Mouse (Mus musculus): ENCODE data around the gene Cdc42ep4.
A peak's percentile ranks its signal among the peaks of the same experiment; 100 is the strongest.

The Cdc42ep4 gene

DNA sequence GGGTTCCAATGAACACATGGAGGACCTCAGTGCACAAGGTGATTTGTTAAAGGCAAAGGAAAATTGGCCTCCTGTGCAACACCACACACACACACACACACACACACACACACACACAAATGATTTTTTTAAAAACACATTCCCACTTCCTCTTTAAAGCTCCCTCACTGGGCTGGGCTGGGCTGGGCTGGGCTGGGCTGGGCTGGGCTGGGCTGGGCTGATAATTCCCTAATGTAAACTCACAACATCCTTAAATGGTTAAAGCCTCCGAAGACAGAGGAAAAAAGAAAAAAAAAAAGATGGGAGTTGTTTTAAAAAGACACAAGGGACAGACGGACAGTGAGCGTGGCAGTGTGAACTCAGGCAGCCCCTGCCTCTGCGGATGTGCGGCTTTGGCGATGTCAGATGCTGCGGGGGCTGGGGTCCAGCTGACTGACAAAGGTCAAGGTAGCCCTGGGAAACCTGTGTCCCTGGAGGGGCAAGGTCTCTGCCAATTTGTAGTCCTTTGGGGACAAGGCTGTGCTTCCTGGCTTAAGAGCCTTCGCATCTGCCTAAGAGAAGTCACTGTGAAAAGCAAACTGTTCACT lies 26.3 kb upstream of the Cdc42ep4 start:
- peak in 1 of 2 experiments; percentile 13 for DNase-seq (ENCODE audit: low spot score in 2 of 2)

DNA sequence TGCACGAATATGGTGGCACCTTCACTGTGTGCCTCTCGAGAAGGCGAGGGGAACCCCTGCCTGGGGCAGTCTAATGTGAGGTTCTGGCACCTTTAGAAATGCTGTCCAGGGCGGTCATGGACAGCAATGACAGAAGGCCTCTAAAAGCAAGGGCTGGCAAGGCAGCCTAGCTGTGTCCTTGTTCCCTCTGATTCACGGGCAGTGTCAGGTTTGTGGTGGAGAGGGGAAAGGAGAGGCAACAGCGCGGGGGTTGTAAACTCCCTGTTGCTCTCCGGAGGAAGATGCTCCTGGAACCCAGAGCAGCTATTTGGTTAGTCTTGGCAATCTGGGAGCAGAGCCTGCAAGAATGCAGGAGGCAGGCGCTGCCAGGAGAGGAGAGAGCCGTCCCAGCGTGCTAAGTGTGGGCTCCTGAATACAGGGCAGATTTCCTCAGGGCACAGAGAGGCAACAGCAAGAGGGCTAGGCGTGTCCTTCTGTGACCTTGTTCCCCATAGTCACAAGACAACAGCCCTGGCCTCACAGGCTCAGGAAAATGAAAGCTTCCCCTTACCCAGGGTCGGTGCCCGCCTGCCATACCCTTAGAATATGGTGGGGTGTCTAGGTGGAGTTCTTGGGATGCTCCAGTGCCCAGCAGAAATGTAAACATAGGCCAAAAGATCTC lies 25.3 kb upstream of the Cdc42ep4 start:
- DNase-seq (ENCODE audit: low spot score in 2 of 2) = no peak

DNA sequence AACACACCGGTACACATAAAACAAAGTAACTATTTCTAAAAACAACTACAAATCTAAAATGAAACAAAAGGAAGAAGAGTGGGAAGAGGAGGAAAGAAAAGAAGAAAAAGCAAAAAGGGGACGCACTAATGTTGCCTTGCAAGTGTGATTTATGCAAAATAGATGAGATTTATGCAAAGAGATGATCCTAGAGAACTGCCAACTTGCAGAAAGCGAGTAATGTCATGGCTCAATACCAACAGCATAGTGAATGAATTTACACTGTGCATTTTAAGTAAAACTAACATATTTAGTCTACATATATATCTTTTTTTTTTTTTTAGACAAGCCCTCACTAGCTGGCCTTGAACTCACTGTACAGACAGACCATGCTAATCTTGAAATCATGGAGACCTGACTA lies 23.1 kb upstream of the Cdc42ep4 start:
- no peak for DNase-seq (ENCODE audit: low spot score in 2 of 2)

DNA sequence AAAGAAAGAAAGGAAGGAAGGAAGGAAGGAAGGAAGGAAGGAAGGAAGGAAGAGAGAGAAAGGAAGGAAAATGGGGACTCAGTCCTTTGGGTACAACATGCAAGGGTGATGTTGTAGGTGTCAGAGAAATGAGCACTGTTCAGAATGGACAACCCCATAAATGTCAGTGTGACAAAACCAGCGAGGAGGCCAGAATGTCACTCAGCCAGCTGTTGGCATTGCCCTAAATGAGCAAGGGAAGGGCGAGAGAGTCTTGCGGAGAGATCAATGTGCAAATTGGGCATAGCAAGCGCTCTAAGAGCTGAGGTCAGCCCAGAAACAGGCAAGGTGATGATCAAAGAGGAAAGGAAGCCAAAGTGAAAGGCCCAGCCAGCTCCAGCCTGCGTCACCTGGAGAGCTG lies 21.5 kb upstream of the Cdc42ep4 start:
- no peak for DNase-seq (ENCODE audit: low spot score in 2 of 2)

DNA sequence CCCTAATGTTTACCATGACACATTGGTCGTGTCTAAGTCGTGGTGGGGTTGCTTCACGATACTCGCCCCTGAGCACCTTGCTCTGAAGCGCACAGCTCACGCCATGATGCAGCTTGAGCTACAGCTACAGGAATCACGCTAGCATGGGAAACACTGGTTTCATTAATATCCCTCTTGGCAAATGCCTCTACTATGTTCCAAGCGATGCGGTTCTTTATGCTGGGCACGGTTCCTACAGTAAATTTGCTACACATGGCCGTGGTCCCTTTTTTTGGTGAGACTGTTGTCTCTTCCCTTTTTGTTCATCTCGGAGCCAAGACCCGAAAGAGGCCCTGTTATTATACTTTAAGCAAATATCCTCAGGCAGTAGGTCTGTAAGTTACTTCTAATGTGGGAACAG lies 19.5 kb upstream of the Cdc42ep4 start:
- DNase-seq (ENCODE audit: low spot score in 2 of 2) = no peak

DNA sequence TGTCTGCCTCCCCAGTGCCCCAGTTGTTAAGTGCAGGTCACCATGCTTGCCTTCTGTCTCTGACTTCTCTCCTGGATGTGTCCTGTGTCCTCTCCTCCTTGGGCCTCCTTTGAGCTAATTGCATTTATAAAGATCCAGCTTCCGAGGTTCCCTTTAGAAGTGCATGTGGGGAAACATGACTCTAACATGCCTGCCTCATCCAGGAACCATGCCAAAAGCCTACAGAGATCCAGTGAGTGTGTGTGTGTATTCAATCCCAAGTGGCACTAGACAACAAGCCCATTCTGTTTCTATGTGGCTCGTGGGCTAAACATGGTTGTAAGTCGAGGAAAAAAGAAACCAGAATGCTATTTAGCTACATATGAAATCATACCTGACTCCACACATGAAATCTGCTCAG lies 16.7 kb upstream of the Cdc42ep4 start:
- no peak for DNase-seq (ENCODE audit: low spot score in 2 of 2)

DNA sequence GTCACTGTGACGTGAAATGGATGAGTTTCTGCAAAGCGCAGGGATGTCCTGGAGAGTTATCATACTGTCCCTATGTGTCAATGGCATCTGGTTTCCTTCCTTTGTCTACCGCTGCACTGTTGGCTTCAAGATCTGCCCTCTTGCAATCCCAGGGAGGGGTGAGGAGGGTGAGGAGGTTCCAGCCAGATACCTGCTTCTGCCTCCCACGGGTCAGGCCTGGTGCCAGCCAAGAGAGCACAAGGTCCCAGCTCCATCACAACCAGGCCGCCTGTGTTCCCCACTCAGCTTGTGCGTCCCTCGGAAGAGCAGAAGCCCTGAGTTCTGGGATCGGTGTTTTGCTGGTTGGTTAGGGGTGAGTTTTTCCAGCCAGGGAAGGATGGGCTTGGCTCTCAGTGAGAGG lies 15.6 kb upstream of the Cdc42ep4 start:
- no peak for DNase-seq (ENCODE audit: low spot score in 2 of 2)

DNA sequence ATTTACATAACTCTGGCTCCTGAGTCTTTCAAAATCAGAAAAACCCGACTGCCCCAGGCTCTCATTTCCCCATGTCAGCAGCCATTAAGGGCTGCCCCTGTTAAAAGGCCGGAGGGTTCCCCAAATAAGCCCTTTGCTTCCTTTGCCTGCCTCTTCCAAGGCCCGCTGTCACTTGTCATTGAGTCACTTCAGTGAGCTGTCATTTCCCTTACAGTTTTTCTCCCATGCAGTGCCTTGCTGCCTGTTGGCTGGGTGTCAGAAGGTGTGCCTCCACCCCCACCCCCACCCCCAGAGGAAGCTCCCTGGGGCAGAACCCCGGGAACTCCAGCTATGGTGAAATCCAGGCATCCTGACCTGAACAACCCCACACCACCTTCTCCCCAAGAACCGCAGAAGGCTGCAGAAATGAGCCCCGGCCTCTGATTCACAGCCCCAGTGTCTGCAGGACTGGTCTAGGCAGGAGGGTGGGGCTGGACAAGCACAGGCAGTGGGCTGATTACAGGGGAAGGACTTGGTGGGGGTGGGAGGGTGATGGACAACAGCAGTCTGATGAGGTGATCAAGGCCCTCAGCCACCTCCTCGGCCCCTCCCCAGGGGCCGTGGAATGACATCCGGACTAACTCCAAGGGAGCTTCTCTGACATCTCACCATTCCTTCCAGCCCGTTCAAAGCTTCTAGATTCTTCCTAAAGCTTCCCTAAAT lies 14.8 kb upstream of the Cdc42ep4 start:
- no peak for DNase-seq (ENCODE audit: low spot score in 2 of 2)

DNA sequence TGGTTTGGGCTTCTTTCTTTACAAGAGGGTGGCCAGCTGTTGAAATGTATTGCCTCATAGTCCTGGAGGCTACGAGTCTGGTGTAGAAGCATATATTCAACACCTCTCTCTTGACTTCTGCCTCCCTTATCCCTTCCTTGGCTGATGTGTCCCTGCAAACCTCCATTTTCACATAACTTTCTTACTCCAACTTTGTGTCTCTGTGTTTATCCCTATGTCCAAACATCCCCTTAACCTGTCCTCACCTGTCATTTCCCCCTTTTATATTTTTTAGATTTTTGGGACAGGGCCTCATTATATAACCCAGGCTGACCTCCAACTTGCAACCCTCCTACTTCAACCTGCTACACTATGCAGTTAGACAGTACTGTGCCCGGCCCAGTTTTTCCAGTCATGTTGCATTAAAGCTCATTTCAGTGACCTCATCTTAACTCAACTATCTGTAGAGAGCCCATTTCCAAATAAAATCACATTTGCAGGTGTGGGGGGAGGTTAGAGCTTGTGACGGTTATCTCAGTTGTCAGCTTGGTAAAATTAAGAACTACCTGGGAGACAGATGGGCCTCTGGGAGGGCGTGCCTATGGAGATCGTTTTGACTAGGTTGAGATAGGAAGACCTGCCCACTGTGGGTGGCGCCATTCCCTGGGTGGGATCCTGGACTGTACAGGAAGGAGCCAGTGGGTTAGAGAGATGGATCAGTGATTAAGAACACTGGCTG lies 12.6 kb upstream of the Cdc42ep4 start:
- DNase-seq (ENCODE audit: low spot score in 2 of 2) = no peak

DNA sequence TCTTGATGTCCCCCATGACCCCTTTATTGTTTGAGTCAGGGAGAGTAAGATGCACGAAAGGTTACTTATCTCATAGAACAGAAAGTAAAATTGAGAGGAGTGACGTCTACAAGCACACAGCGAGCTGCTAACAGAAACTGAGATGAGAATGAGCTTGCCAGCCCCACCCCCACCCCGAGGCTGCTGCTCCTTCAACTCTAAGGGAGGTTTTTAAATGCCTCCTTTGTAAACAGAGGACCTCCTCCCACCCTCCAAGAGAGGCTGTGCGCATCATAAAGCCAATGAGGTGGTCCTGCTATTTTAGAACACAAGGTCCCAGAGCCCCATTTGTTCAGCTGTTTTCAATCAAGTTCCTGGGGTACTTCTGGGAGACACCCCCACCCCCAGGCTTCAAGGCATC lies 11.8 kb upstream of the Cdc42ep4 start:
- no peak for DNase-seq (ENCODE audit: low spot score in 2 of 2)

DNA sequence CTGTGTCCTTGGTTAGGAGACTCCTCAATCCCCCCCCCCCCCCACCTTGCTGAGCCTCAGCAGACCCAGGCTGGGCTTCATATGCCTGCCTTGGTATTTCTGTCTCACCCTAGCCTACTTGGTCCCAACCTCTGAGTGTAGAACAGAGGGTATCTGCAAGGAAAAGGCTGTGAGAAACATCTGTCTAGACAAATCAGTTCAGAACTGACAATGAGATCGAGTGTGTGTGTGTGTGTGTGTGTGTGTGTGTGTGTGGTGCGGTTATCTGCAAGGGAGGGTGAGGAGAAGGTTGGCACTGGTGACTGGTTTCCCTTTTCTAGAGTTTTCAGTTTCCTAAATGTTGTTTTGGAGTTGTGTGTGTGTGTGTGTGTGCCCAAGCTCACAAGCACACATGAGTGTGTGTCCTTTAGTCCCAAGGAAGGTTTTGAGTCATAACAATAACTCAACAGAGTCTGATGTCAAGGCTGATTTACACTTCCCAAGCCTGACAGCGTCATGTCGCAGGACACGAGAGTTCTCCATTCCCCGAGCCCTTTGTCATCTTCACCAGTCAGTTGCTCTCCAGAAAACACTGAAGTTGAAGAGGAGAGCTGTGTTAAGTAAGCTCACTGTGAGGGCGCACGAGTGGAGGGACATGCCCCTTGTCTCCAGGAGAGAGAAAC lies 10.6 kb upstream of the Cdc42ep4 start:
- no peak for DNase-seq (ENCODE audit: low spot score in 2 of 2)

DNA sequence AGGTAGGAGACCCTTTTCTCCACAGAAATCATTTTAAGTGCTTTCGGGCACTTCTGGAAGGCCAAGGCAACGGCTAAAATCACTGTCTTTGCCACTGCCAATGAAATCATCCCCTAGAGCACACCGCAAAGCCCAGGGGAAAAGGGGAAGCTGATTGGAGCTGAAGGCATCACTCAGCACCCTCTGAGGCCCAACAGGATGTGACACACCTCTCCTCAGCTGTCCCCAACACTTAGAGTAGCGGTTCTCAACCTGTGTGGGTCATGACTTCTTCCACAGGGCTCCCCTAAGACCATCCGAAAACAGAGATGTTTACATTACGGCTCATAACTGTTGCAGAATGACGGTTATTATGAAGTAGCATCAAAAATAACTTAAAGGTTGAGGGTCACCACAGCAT lies 10.0 kb upstream of the Cdc42ep4 start:
- no peak for DNase-seq (ENCODE audit: low spot score in 2 of 2)

DNA sequence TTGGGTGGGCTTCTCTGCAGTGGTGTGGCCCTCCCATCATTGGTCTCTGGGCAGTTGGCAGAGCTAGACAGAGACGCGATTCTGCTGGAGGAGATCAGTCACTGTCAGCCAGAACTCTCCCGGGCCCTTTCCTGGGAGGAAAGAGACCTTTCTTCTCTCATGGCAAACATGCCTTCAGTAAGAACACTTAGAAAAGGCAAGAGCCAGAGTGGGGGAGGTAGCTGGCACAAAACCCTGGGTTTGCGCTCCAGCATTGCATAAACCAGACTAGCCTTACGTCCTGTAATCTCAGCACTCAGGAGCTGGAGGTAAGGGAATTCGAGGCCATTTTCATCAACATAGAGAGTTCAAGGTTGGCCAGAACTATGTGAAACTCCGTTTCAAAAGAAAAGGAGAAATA lies 8.8 kb upstream of the Cdc42ep4 start:
- no peak for DNase-seq (ENCODE audit: low spot score in 2 of 2)

DNA sequence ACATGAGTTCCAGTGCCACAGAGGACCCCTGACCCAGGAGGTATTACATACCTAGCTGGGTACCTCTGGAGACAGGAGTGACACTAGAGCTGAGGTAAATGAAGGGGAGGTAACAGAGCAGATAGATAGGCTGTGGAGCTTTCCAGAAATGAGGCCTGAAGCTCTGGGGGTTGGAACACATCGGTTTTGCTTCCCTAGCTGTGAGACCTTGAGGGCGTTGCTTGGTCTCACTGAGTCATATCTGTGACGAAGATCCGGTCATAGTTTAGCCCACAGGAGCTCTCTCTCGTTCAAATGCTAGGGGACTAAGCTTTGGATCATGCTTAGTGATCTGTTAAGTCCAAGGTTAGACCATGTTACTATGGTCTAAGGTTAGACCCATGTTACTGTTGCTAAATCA lies 7.2 kb upstream of the Cdc42ep4 start:
- no peak for DNase-seq (ENCODE audit: low spot score in 2 of 2)

DNA sequence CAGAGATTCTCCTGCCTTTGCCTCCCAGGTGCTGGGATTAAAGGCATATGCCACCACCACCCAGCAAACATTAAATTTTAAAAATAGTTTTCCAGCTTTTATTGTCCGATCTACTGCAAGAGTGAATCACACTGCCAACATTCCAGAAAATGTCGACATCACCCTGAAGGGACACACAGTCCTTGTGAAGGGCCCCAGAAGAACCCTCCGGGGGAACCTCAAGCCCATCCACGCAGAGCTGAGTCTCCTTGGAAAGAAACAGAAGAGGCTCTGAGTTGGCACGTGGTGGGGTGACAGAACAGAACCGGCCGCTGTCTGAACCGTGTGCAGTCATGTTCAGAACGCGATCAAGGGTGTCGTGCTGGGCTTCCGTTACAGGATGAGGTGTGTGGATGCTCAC lies 4.9 kb upstream of the Cdc42ep4 start:
- DNase-seq (ENCODE audit: low spot score in 2 of 2) = no peak

DNA sequence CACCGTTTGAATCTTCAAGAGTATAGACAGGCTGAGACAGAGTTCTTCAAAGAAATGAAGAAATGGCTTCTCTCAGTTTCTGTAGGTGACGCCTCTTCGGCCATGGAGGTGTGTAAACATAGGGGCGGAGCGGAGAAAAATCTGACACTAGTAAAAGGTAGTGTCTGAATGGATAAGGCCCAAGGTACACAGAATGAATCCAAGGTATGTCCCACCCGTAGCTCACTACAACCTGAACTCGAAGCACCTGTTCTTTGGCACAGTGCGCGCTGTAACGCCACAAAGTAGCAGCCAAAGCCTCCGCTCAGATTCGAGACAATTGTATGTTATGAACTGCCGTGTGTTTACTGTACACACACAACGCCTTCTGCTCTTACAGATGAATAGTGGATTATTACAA lies 4.2 kb upstream of the Cdc42ep4 start:
- DNase-seq (ENCODE audit: low spot score in 2 of 2) = no peak

DNA sequence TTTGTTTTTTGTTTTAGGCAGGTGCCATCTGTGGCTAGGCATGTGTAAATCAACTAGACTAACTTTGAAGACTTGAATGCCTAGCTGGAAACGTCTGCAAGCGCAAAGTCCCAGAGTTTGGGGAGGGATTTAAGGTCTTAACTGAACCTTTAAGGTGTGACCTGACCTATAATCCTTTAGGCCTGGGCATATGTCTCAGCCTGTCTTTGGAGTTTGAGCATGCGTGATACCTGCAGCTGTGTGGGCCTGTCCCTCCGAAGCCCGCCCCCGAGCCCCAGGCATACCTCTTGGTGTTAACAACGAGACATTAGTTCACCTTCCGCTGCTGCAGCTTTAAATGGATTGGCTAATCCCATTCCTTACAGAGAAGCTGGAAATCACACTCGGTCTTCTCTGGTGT lies 3.2 kb upstream of the Cdc42ep4 start:
- DNase-seq (ENCODE audit: low spot score in 2 of 2) = no peak

DNA sequence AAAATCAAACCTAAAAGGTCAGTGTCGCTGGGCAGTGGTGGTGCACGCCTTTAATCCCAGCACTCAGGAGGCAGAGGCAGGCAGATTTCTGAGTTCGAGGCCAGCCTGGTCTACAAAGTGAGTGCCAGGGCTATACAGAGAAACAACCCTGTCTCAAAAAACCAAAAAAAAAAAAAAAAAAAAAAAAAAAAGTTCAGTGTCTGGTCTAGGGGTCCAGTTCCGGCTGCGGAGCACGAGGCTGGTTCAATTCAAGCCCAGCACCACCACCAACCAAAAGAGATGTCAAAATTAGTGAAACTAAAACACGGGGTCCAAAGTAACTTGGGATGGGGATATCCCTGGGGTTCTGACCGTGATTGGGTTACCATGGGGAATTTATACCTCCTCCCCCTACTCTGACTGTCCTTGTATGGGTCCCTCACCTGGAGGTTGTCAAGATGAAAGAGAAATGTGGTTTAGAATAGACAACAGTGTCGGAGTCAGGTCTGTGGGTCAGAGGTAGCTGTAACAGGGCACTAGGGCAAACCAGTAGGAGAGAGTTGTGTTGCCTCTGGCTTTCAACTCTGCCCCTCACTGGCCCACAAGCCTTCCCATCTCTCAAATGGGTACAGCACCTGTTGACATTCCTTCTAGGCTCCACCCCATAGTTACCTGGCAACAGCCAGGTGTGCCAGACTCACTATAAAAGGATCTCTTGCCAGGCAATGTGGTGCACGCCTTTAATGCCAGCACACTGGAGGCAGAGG lies 1.2 kb upstream of the Cdc42ep4 start:
- no peak for DNase-seq (ENCODE audit: low spot score in 2 of 2)

DNA sequence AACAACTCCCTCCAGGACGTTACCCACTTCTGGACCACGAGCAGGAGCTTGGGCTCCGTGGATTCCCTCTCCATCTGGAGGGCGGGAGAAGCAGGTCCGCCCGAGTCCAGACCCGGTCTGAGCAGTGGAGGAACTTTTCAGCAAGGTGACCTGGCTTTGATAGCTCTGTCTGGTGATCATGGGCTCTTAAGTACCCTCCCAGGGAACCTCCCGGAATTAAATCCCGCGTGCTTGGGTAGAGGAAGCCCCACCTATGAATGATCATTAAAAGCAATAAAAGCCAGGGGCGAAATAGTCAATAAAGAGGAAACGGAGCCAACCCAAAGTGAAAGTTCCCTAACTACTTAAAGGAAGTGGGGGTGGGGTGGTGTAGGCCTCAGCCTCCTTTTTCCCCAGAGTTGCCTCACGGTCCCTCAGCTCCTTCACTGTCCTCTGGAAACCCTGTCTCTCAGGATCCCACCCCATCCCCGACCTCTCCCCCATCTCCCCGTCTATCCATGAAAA lies 529 bp upstream of the Cdc42ep4 start:
- DNase-seq (ENCODE audit: low spot score in 2 of 2) = no peak

DNA sequence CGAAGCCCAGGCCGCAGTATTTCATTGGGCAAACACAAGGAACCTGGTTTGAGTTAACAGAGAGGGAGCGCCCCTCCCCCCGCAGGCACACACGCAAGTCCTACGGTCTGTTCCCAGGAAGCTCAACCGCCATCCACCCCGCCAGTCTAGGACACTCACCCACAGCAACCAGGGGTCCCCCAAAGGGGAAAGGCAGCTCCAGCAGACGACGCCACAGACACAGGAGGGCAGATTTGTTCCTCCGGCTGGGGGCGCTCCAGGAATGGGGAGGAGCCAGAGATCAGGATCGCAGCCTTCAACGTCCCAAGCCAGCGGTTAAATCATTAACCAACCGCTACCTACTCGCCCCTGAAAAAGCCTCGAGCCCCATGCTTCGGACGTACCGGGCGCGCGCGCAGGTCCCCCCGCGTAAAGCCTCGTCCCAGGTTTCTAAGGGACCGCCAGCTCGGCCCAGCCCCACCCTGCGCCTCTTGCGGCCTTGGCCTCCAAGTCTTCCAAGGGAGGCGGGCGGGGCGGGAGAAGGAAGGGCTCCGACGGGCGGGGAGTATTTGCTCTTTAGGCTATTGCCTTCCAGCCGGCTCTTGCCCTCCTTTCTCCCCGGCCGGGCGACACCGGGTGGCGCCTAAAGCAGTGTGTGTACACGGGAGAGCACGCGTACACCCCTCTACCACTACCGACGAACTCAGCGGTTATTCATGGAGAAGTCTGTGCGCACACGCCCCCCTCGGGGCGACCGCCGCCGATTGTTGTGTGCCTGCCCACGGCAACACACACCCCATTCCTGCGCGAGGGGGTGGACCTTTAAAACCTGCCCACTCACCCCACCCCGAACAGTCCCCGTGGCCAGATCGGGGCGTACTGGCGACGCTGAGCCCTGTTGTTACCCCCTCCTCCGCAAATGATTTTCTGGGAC lies 854 bp downstream of the Cdc42ep4 start:
- DNase-seq (ENCODE audit: low spot score in 2 of 2) = peak; percentile 81 to 90

Data from spleen, postnatal 4 days (tissue).